Mouse (Mus musculus) forebrain, embryonic 11.5 days (tissue): ENCODE measurements at regions not wholly inside any gene's neighbourhood (a gene's known extent, or its start where the extent isn't known, plus 50 kb on each side); places are given as distances from the start of the nearest gene placed in this dataset.
A peak's percentile ranks its signal among the peaks of the same experiment; 100 is the strongest.

Experiments used
- ATAC-seq: fragments of 200-750 bp; cut with Nextera tagmentation; replicated peaks from 2 replicates; pipeline ENCODE4 v1.8.0; 2017; ENCODE audit warnings: moderate TSS enrichment; ENCODE audit not compliant: low FRiP score
- DNase-seq: peaks from one replicate; pipeline ENCODE4 v3.0.0-alpha.2; 2017; ENCODE audit warnings: low spot score
- H3K27ac ChIP-seq: fragments of 300-500 bp; sonication (generic); 2 replicates; pipeline ENCODE4 v1.5.1; 2014; ENCODE audit warnings: low read depth, low read length
- H3K27me3 ChIP-seq: fragments of 300-500 bp; sonication (generic); 2 replicates; pipeline ENCODE4 v1.6.1; 2014; ENCODE audit warnings: mild to moderate bottlenecking, low read length, mixed read lengths; ENCODE audit not compliant: control insufficient read depth, insufficient read depth
- H3K36me3 ChIP-seq: fragments of 300-500 bp; sonication (generic); 2 replicates; pipeline ENCODE4 v1.6.1; 2014; ENCODE audit warnings: mild to moderate bottlenecking, low read length, moderate library complexity, mixed read lengths; ENCODE audit not compliant: control insufficient read depth, insufficient read depth
- H3K4me1 ChIP-seq: fragments of 300-500 bp; sonication (generic); replicated peaks from 2 replicates; pipeline ENCODE4 v1.6.1; 2014; ENCODE audit warnings: low read length, mixed read lengths; ENCODE audit not compliant: control insufficient read depth, insufficient read depth
- H3K4me2 ChIP-seq: fragments of 300-500 bp; sonication (generic); 2 replicates; pipeline ENCODE4 v1.6.1; 2014; ENCODE audit warnings: low read depth, mild to moderate bottlenecking, low read length, moderate library complexity, mixed read lengths; ENCODE audit not compliant: severe bottlenecking
- H3K4me3 ChIP-seq: fragments of 300-500 bp; sonication (generic); 2 replicates; pipeline ENCODE4 v1.5.1; 2014; ENCODE audit warnings: low read depth, low read length
- H3K9ac ChIP-seq: fragments of 300-500 bp; sonication (generic); 2 replicates; pipeline ENCODE4 v1.6.1; 2014; ENCODE audit warnings: low read length
- H3K9me3 ChIP-seq: fragments of 300-500 bp; sonication (generic); 2 replicates; pipeline ENCODE4 v1.6.1; 2016; ENCODE audit warnings: low read length, mixed read lengths; ENCODE audit not compliant: control insufficient read depth
- WGBS: fragments of 180-500 bp; shearing (Covaris S2); extraction: QIAGEN DNeasy Blood & Tissue Kit; methylation state at CpG from one replicate; pipeline ENCODE4 v1.1.7; 2014; 5-methylcytosine and 5-hydroxymethylcytosine counted together

DNA sequence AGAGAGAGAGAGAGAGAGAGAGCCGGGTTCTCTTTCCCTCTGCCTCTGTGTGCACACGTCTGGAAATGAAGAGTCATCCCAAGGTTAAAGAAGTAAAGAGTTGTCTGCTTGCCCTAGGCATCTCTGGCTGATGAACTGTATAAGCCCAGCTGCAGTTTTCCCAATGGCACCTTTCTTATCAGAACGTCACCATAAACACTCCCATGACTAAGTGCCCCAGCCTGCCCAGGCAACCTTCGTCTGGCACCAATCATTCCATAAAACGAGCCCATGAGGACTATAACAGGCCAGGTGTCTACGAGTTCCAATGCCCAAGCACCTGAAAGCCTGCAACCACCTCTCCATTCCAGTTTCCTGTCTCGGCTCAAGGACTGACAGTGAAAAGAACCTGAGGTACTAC is 435.5 kb upstream of the Sox9 start:
- WGBS: 82% methylated on average over 7 of the region's 7 CpGs
- DNase-seq: no peak
- H3K4me1 ChIP-seq: no peaks in the 10 kb centered on the region

DNA sequence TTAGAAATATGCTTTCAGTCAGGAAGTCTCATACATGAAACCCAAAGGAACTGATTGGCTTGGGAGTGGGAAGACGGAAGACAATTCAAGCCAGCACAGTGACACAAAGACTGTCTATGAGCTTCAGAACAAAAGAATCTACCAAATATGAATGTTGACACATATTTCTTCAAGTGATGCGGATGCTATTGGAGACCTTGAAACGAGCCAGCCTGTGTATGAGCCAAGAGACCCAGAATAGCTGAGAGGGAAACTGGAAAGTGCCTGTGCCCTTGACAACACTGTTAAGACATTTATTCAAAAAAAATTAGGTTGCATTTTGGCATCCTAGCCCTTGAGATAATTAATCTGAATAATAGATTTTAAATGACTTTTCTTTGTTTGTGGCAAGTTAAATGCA is 426.7 kb upstream of the Sox9 start:
- no peak overlapping the region for H3K27ac ChIP-seq
- H3K4me1 ChIP-seq: no peaks in the 10 kb centered on the region
- no peaks in the 10 kb centered on the region for H3K9me3 ChIP-seq
- H3K4me3 ChIP-seq: no peak overlapping the region
- ATAC-seq (no peak), DNase-seq (no peak)
- no peaks in the 10 kb centered on the region for H3K36me3 ChIP-seq
- H3K9ac ChIP-seq: no peak overlapping the region
- WGBS: 90% methylated on average over 3 of the region's 3 CpGs
- H3K4me2 ChIP-seq: no peak overlapping the region
- no peaks in the 10 kb centered on the region for H3K27me3 ChIP-seq

More for the DNA sequence above, 435.5 kb upstream of the Sox9 start:
- no peak for ATAC-seq
- no peak overlapping the region for H3K4me2 ChIP-seq
- no peaks in the 10 kb centered on the region for H3K9me3 ChIP-seq
- H3K27me3 ChIP-seq: no peaks in the 10 kb centered on the region
- H3K36me3 ChIP-seq: no peaks in the 10 kb centered on the region
- no peak overlapping the region for H3K9ac ChIP-seq
- no peak overlapping the region for H3K4me3 ChIP-seq
- H3K27ac ChIP-seq: no peak overlapping the region

DNA sequence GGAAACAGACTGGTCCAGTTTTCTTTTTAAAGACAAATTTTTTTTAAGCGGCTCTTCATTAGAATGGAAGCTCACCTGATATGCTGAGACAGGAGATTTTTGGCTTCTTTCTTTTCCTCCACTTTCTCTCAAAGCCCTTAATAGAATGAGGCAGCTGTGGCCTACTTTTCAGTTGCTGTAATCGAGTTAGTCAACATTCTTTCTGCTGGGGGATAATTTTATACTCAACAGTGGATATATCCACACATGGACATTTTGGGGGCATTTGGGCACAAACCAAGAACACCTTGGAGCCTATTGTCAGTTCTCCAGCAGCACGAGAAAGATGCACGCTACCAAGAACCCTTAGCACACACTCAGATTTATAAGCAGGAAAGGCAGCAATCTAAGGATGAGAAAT is 415.3 kb upstream of the Sox9 start:
- no peaks in the 10 kb centered on the region for H3K27me3 ChIP-seq
- no peak overlapping the region for H3K27ac ChIP-seq
- H3K9me3 ChIP-seq: no peaks in the 10 kb centered on the region
- H3K4me1 ChIP-seq: no peaks in the 10 kb centered on the region
- H3K9ac ChIP-seq: no peak overlapping the region
- H3K4me2 ChIP-seq: no peak overlapping the region
- no peak for ATAC-seq
- no peak overlapping the region for H3K4me3 ChIP-seq
- DNase-seq: no peak
- H3K36me3 ChIP-seq: no peaks in the 10 kb centered on the region
- WGBS: 92% methylated on average over 4 of the region's 4 CpGs

DNA sequence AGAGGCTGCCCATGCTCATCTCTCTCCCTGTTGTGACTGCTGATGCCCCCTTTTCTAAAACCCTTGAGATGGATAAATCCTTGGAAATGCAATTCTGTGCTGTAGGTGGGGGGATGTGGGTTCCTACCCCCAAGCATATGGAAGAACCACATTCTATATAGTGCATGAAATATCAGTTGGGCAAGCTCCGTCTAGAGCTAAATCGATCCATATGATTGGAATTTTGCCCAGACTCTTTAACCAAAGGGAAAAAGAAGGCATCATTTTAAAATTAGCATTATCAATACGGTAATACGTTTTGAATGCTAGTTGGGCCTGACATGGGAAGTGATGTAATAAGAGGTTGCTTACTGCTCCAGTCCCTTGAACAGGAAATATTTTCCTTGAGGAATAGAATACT is 411.1 kb upstream of the Sox9 start:
- Histone ChIP-seq H3K36me3 (no peaks in the 10 kb centered on the region), H3K4me2 (no peak overlapping the region), H3K27ac (no peak overlapping the region), H3K9me3 (no peaks in the 10 kb centered on the region), H3K27me3 (no peaks in the 10 kb centered on the region), H3K4me1 (no peaks in the 10 kb centered on the region), H3K9ac (no peak overlapping the region), H3K4me3 (no peak overlapping the region)
- ATAC-seq (no peak), DNase-seq (no peak)
- 90% methylated on average over 4 of the region's 4 CpGs for WGBS

DNA sequence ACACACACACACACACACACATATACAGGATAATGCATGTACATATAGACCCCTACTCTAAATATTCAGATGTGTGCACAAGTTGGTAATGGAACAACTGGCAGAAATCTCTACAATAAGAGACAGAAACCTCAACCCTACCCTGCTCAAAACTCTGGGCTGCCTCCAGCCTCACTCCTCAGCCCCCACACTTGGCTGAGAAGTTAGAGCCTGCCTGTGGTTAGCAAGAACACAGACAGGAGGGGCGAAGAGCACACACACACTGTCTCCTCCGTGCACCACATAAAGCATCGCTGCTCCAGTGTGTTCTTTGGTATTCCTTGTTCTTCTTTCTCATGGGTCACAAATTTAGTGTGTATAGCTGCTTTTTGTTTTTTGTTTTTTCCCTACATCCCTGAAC is 382.0 kb upstream of the Sox9 start:
- Histone ChIP-seq H3K36me3 (no peaks in the 10 kb centered on the region), H3K4me3 (no peak overlapping the region), H3K9ac (no peak overlapping the region), H3K4me2 (no peak overlapping the region), H3K27me3 (no peaks in the 10 kb centered on the region), H3K27ac (no peak overlapping the region), H3K9me3 (no peaks in the 10 kb centered on the region), H3K4me1 (no peaks in the 10 kb centered on the region)
- WGBS: 89% methylated on average over 3 of the region's 3 CpGs
- ATAC-seq (no peak), DNase-seq (no peak)

DNA sequence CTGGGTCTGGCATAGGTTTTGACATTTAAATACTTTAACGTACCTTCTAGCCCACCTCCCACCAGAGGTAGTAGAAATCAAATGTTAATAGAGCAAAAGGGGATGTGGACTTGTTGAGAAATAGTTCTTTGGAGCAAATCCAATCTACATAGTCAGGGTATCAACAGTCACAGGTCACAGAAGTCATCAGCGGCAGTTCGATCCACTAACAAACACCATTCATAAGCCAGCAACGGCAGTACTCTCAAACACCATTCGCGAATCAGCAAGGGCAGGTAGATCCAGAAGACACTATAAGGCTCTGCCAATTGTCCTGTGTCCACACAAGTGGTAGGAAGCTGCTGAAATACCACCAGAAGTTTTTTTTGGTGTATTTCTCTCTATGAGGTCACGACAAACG is 374.3 kb upstream of the Sox9 start:
- H3K36me3 ChIP-seq: no peaks in the 10 kb centered on the region
- no peak overlapping the region for H3K27ac ChIP-seq
- H3K4me2 ChIP-seq: no peak overlapping the region
- no peak overlapping the region for H3K9ac ChIP-seq
- ATAC-seq: no peak
- H3K4me3 ChIP-seq: no peak overlapping the region
- no peak for DNase-seq
- H3K27me3 ChIP-seq: no peaks in the 10 kb centered on the region
- no peaks in the 10 kb centered on the region for H3K9me3 ChIP-seq
- 92% methylated on average over 8 of the region's 8 CpGs for WGBS
- peaks cover 5% of the 10 kb centered on the region; the same call in 1 of the 2 replicates for H3K4me1 ChIP-seq

DNA sequence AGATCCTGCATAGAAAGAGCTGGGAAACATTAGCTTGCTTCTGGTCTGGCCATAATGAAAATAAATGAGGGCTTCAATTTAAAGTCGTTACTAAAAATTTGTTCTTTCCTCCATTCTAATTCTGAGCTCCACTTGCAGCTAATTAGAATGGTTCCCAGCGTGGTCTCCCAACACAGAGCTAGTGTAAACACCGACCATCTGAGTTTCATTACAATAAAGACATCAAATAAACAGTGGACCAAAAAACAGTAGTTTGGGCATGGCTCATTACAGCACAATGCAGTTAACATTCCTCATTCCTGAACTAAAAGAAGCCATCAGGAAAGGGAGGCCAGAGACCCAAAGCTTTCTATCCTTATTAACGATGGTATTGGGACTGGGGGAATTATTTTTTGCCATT is 369.6 kb upstream of the Sox9 start:
- H3K4me1 ChIP-seq: peaks cover 10% of the 10 kb centered on the region; the same call in 1 of the 2 replicates
- ATAC-seq (peak; percentile 88), DNase-seq (peak; percentile 51)
- WGBS: 6% methylated on average over 4 of the region's 4 CpGs
- H3K27ac ChIP-seq: peak overlapping the region; percentile 58; the same call in 1 of the 2 replicates
- no peaks in the 10 kb centered on the region for H3K9me3 ChIP-seq
- H3K9ac ChIP-seq: no peak overlapping the region
- no peak overlapping the region for H3K4me3 ChIP-seq
- H3K36me3 ChIP-seq: no peaks in the 10 kb centered on the region
- no peaks in the 10 kb centered on the region for H3K27me3 ChIP-seq
- H3K4me2 ChIP-seq: no peak overlapping the region

DNA sequence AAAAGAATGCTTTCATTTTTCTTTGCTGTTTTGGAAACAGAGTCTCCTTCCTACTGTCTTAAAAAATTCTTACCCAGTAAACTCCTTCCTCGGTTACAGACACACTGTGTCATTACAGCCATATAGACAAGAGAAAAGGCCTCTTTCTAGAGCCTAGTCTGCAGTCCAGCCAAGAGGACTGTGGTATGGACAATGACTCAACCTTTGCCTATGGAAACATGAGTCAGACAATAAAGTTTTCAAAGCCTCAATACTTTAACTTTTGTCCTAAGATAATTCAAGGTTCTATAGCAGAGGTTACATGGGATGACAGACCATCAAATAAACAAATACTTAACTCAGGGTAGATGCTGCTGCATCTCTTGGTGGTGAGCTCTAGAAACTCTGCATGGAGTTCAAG is 339.4 kb upstream of the Sox9 start:
- no peaks in the 10 kb centered on the region for H3K36me3 ChIP-seq
- H3K9ac ChIP-seq: no peak overlapping the region
- H3K4me1 ChIP-seq: no peaks in the 10 kb centered on the region
- H3K27ac ChIP-seq: no peak overlapping the region
- DNase-seq (no peak), ATAC-seq (no peak)
- no peak overlapping the region for H3K4me3 ChIP-seq
- H3K4me2 ChIP-seq: no peak overlapping the region
- H3K27me3 ChIP-seq: no peaks in the 10 kb centered on the region
- WGBS: 83% methylated on average over 1 of the region's 1 CpGs
- H3K9me3 ChIP-seq: no peaks in the 10 kb centered on the region

DNA sequence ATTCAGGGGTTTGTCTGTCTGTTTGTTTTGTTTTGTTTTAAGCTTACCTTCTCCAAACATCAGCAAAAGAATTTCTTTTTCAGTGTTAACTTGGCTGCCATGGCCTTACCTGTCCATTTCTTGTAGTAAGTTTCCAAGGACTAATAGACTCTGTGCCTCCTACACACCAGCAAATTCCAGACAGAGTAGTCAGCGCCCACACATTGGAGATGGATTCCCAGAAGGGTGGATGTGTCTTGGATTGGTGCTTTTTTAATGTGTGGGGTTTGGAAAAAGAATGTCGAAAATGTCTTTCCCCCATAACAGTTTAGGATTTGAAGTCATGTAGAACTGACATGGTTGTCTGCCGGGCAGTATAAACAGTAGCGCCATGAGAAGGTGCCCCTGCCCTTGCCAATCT is 338.1 kb upstream of the Sox9 start:
- no peak overlapping the region for H3K4me3 ChIP-seq
- no peaks in the 10 kb centered on the region for H3K27me3 ChIP-seq
- no peak overlapping the region for H3K27ac ChIP-seq
- H3K4me1 ChIP-seq: no peaks in the 10 kb centered on the region
- no peaks in the 10 kb centered on the region for H3K36me3 ChIP-seq
- no peak overlapping the region for H3K9ac ChIP-seq
- 88% methylated on average over 4 of the region's 4 CpGs for WGBS
- no peak for DNase-seq
- no peaks in the 10 kb centered on the region for H3K9me3 ChIP-seq
- H3K4me2 ChIP-seq: no peak overlapping the region
- ATAC-seq: no peak
